Mouse (Mus musculus) CH12.LX (cell line): ENCODE measurements around the gene Pgm2l1. TPM values are rescaled to one million over a fixed set of nuclear protein-coding genes. Genes with fewer than 3 reads are reported as not detected.

Experiments
- DNase-seq: peaks from one replicate; pipeline ENCODE4 v3.0.0-alpha.2; 2013; ENCODE audit errors: extremely low read depth
- H3K27ac ChIP-seq: 2 replicates; pipeline ENCODE4 v1.5.1; 2012; ENCODE audit warnings: low read depth, mild to moderate bottlenecking, control low read depth, moderate library complexity; ENCODE audit not compliant: insufficient read depth
- H3K27me3 ChIP-seq: replicated peaks from 2 replicates; pipeline ENCODE3; 2012; ENCODE audit warnings: inconsistent platforms
- H3K36me3 ChIP-seq, 2 experiments: replicated peaks in 1 of 2; 2 replicates each; pipeline versions ENCODE3 to v1.6.1; 2012; ENCODE audit warnings: inconsistent platforms in 1 of 2, low read length in 1 of 2, mild to moderate bottlenecking in 1 of 2, mixed read lengths in 1 of 2, moderate library complexity in 1 of 2; ENCODE audit not compliant: control insufficient read depth in 1 of 2, insufficient read depth in 1 of 2
- H3K4me1 ChIP-seq, 2 experiments: 2 replicates each; pipeline ENCODE4 v1.6.1; 2012; ENCODE audit warnings: inconsistent platforms in 1 of 2, moderate library complexity in 1 of 2; ENCODE audit not compliant: insufficient read depth in 2 of 2, control insufficient read depth in 1 of 2
- H3K4me2 ChIP-seq: 2 replicates; pipeline ENCODE4 v1.6.1; 2012; ENCODE audit warnings: low read depth, mild to moderate bottlenecking, control low read depth; ENCODE audit not compliant: poor library complexity, insufficient read depth, severe bottlenecking
- H3K4me3 ChIP-seq, 3 experiments: fragments of 150-350 bp in 1 of 3; sonication (generic) in 1 of 3; replicated peaks in 1 of 3; 2 replicates each; pipeline versions ENCODE3 to v1.5.1; 2011 to 2012; ENCODE audit warnings: low read depth in 2 of 3, low read length in 2 of 3, mild to moderate bottlenecking in 2 of 3, moderate library complexity in 2 of 3, control low read depth in 1 of 3, improper control_type of control experiment in 1 of 3, inconsistent platforms in 1 of 3, mixed read lengths in 1 of 3; ENCODE audit not compliant: poor library complexity in 1 of 3
- H3K79me2 ChIP-seq: replicated peaks from 2 replicates; pipeline ENCODE4 v1.6.1; 2012; ENCODE audit warnings: mild to moderate bottlenecking, moderate library complexity; ENCODE audit not compliant: control insufficient read depth, poor library complexity, insufficient read depth, severe bottlenecking; ENCODE audit errors: extremely low read depth
- H3K9ac ChIP-seq: 2 replicates; pipeline ENCODE4 v1.6.1; 2012; ENCODE audit warnings: low read depth, mild to moderate bottlenecking, control low read depth, moderate library complexity; ENCODE audit not compliant: insufficient read depth
- H3K9me3 ChIP-seq: replicated peaks from 2 replicates; pipeline ENCODE3; 2012; ENCODE audit warnings: low read length, inconsistent platforms, mixed read lengths
- CHD1 ChIP-seq: IDR thresholded peaks from 2 replicates; pipeline ENCODE4 v1.6.1; 2012; ENCODE audit warnings: low read depth, low read length, improper control_type of control experiment, inconsistent platforms
- E2F4 ChIP-seq: IDR thresholded peaks from 2 replicates; pipeline ENCODE4 v1.6.1; 2011; ENCODE audit warnings: low read depth, low read length, improper control_type of control experiment; ENCODE audit not compliant: insufficient replicate concordance
- ELF1 ChIP-seq: IDR thresholded peaks from 2 replicates; pipeline ENCODE4 v1.6.1; 2014; ENCODE audit warnings: low read depth, mild to moderate bottlenecking, inconsistent platforms, low read length, improper control_type of control experiment
- HCFC1 ChIP-seq: IDR thresholded peaks from 2 replicates; pipeline ENCODE4 v1.6.1; 2012; ENCODE audit warnings: low read depth, mild to moderate bottlenecking, inconsistent platforms, low read length, improper control_type of control experiment
- JUN ChIP-seq: IDR thresholded peaks from 2 replicates; pipeline ENCODE4 v1.6.1; 2011; ENCODE audit warnings: low read depth, mild to moderate bottlenecking, low read length, improper control_type of control experiment, moderate library complexity; ENCODE audit not compliant: insufficient read depth
- JUND ChIP-seq: conservative IDR thresholded peaks from 2 replicates; pipeline ENCODE4 v1.6.1; 2011; ENCODE audit warnings: low read depth, low read length, improper control_type of control experiment
- KAT2A ChIP-seq: IDR thresholded peaks from 2 replicates; pipeline ENCODE4 v1.6.1; 2012; ENCODE audit warnings: low read length, improper control_type of control experiment, inconsistent platforms; ENCODE audit not compliant: insufficient replicate concordance
- MAFK ChIP-seq: IDR thresholded peaks from 2 replicates; pipeline ENCODE4 v1.6.1; 2011; ENCODE audit warnings: low read length, improper control_type of control experiment; ENCODE audit not compliant: insufficient replicate concordance
- MAX ChIP-seq: IDR thresholded peaks from 2 replicates; pipeline ENCODE4 v1.6.1; 2011; ENCODE audit warnings: low read length, improper control_type of control experiment
- MAZ ChIP-seq: IDR thresholded peaks from 2 replicates; pipeline ENCODE4 v1.6.1; 2012; ENCODE audit warnings: low read depth, mild to moderate bottlenecking, inconsistent platforms, low read length, improper control_type of control experiment, moderate library complexity
- MEF2A ChIP-seq: IDR thresholded peaks from 2 replicates; pipeline ENCODE4 v1.6.1; 2014; ENCODE audit warnings: low read depth, mild to moderate bottlenecking, inconsistent platforms, low read length, improper control_type of control experiment, borderline replicate concordance
- MXI1 ChIP-seq: IDR thresholded peaks from 2 replicates; pipeline ENCODE4 v1.6.1; 2011; ENCODE audit warnings: mild to moderate bottlenecking, low read depth, low read length, improper control_type of control experiment
- MYC ChIP-seq: IDR thresholded peaks from 2 replicates; pipeline ENCODE4 v1.6.1; 2011; ENCODE audit warnings: low read depth, mild to moderate bottlenecking, improper control_type of control experiment, low read length
- NELFE ChIP-seq: IDR thresholded peaks from 2 replicates; pipeline ENCODE4 v1.6.1; 2011; ENCODE audit warnings: low read depth, low read length, improper control_type of control experiment
- POLR2AphosphoS2 ChIP-seq: IDR thresholded peaks from 2 replicates; pipeline ENCODE4 v1.6.1; 2011; ENCODE audit warnings: low read depth, low read length, improper control_type of control experiment
- TBP ChIP-seq: conservative IDR thresholded peaks from 2 replicates; pipeline ENCODE4 v1.6.1; 2011; ENCODE audit warnings: low read depth, low read length, improper control_type of control experiment
- USF1 ChIP-seq: IDR thresholded peaks from 2 replicates; pipeline ENCODE4 v1.6.1; 2014; ENCODE audit warnings: low read depth, mild to moderate bottlenecking, inconsistent platforms, low read length, improper control_type of control experiment
- USF2 ChIP-seq: conservative IDR thresholded peaks from 2 replicates; pipeline ENCODE4 v1.6.1; 2011; ENCODE audit warnings: low read depth, low read length, improper control_type of control experiment
- dilution Hi-C: fragments of 300-500 bp; cut with MboI; formaldehyde crosslinking; loops from 2 replicates; pipeline ENCODE4 v1.14.3; 2020; ENCODE audit warnings: low sequenced_read_pairs; ENCODE audit not compliant: extremely low pct_unique_long_range_greater_than_20kb, extremely low pct_ligation_motif_present
- in situ Hi-C: fragments of 300-500 bp; cut with MboI; formaldehyde crosslinking; loops from 3 replicates; pipeline ENCODE4 v1.14.3; 2019; ENCODE audit warnings: low sequenced_read_pairs, low pct_ligation_motif_present, low pct_unique_long_range_greater_than_20kb, mixed read lengths
- polyA plus RNA-seq: library from polyadenylated mRNA; unstranded; fragments of >175 nt; gene quantifications from 2 replicates; pipeline ENCODE4 v1.2.1, GENCODE M21; 2012; ENCODE audit warnings: low read depth; ENCODE audit not compliant: insufficient read length
- total RNA-seq, 2 experiments: library from RNA; depleted of rRNA; stranded (reverse); fragments of 300-350 nt in 1 of 2; fragments of >200 nt in 1 of 2; gene quantifications; 2 replicates each; pipeline ENCODE4 v1.2.3; 2012 to 2014

Gene Pgm2l1
- total and polyA plus RNA-seq, 3 experiments, result 1.2 to 4.1 (median 3.4) TPM

DNA sequence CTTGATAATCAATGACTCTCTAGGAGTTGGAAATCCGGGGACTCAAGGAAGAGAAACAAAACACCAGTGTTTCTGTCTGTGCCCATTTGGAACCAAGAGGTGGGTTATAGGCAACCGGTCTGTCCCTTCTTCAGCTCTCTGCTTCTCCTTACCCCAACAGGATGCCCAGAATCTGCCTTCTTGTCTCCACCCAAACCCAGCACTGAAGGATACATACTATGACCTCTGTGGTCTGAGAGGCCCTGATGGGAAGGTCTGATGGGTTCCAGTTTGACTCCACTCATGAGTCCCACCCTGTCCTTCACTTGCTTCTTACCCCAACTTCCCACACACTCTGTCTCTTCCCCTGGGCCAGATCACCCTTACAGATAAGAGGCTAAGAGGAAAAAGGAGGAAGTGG is 46.0 kb upstream of the Pgm2l1 start:
- Histone ChIP-seq H3K4me3 (no peak overlapping the region), H3K79me2 (no peaks in the 10 kb centered on the region), H3K4me1 (peaks cover 0 to 2% of the 10 kb centered on the region in 2 experiments; a peak in 2 of 4 replicates), H3K9ac (no peak overlapping the region), H3K4me2 (no peak overlapping the region), H3K27me3 (peaks cover 3% of the 10 kb centered on the region)
- no peak for DNase-seq
- in situ Hi-C loops, result loop anchor here (25.0 kb wide), 1 partner anchor 169 kb away; the partner anchor contains the start of gene Chrdl2
- TF ChIP-seq POLR2AphosphoS2 (no peak), E2F4 (no peak), NELFE (no peak), MAFK (no peak), MXI1 (no peak), MAX (no peak), JUN (no peak), MYC (no peak), KAT2A (no peak), USF1 (no peak), CHD1 (no peak), MAZ (no peak)
- TF ChIP-seq, all 38 proteins: peak for 0
- Histone ChIP-seq H3K36me3 (no peaks in the 10 kb centered on the region), H3K9me3 (no peaks in the 10 kb centered on the region), H3K27ac (no peak overlapping the region)
- dilution Hi-C loops, result no loop called here

DNA sequence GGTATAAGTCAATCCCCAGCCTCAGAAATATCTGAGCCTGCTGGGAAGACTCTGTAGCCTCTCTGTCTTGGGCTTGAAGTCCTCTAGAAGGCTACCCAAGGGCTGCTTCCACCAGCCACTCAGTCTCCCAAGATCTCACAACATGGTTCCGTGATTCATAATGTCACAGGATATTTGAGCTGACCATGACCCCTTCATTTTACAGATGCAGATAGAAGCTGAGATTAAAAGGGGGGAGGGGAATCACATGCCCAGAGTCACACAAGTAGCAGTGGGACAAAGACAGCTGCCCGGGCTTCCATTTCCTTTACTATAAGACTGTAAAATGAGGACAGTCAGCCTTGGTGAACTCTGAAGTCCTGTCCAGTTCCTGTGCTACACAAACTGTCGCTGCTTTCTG is 45.6 kb upstream of the Pgm2l1 start:
- H3K4me1 ChIP-seq, result no peaks in the 10 kb centered on the region
- no peak overlapping the region for H3K9ac ChIP-seq
- dilution Hi-C loops (no loop called here), in situ Hi-C loops (loop anchor here (25.0 kb wide), 1 partner anchor 169 kb away; the partner anchor contains the start of gene Chrdl2)
- no peak for TF ChIP-seq ELF1
- no peak for TF ChIP-seq MXI1
- TF ChIP-seq TBP, result no peak
- no peak for TF ChIP-seq JUND
- TF ChIP-seq MYC, result no peak
- TF ChIP-seq MAFK, result no peak
- no peak for TF ChIP-seq MAZ
- TF ChIP-seq JUN, result no peak
- TF ChIP-seq HCFC1, result no peak
- no peak for TF ChIP-seq POLR2AphosphoS2
- TF ChIP-seq MEF2A, result no peak
- TF ChIP-seq USF2, result no peak
- no peak overlapping the region for H3K4me2 ChIP-seq
- H3K36me3 ChIP-seq, result no peaks in the 10 kb centered on the region
- no peak for DNase-seq
- H3K79me2 ChIP-seq, result no peaks in the 10 kb centered on the region
- H3K9me3 ChIP-seq, result no peaks in the 10 kb centered on the region
- peaks cover 3% of the 10 kb centered on the region for H3K27me3 ChIP-seq
- no peak overlapping the region for H3K27ac ChIP-seq
- no peak overlapping the region for H3K4me3 ChIP-seq
